Mouse (Mus musculus) kidney, postnatal 10 days (tissue): ENCODE measurements around the gene Hexim2.
A peak's percentile ranks its signal among the peaks of the same experiment; 100 is the strongest.

Experiments used
- DNase-seq: peaks from one replicate; pipeline ENCODE4 v3.0.0; 2021; ENCODE audit warnings: mixed read lengths

Hexim2 gene

DNA sequence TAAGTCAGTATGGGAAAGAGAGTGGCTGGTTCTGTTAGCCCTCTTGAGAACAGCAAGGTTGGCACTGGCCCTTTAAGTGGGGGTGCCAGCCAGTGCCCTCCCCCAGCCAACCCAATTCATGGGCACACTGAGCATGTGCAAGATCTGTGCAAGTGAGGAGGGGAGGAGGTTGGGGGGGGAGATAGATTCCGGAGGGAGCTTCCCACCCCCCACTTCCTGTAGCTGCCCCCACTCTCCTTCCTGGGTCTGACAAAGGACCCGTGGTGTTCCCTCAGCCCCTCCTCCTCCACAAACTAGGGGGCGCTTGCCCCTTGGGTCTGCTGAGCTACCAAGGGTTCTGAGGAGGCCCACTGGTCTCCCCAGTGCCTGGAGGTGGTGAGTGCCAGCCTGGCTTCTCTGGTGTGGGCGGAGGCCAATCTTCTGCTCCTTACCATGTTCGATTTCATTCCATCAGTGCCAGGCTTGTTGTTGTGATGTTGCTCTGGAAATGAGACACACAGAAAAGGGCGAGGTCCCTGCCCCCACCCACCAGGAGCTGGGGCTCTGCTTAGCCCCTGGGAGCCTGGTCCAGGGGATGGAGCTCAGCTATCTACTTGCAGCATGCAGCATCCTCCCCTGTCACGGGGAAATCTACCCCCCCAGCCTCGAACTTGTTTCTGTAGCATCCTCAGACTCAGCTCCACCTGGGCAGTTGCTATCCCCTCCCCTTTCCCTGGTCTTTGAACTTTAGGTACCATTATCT, 10.4 kb downstream of the Hexim2 start:
- DNase-seq: peak; percentile 86

DNA sequence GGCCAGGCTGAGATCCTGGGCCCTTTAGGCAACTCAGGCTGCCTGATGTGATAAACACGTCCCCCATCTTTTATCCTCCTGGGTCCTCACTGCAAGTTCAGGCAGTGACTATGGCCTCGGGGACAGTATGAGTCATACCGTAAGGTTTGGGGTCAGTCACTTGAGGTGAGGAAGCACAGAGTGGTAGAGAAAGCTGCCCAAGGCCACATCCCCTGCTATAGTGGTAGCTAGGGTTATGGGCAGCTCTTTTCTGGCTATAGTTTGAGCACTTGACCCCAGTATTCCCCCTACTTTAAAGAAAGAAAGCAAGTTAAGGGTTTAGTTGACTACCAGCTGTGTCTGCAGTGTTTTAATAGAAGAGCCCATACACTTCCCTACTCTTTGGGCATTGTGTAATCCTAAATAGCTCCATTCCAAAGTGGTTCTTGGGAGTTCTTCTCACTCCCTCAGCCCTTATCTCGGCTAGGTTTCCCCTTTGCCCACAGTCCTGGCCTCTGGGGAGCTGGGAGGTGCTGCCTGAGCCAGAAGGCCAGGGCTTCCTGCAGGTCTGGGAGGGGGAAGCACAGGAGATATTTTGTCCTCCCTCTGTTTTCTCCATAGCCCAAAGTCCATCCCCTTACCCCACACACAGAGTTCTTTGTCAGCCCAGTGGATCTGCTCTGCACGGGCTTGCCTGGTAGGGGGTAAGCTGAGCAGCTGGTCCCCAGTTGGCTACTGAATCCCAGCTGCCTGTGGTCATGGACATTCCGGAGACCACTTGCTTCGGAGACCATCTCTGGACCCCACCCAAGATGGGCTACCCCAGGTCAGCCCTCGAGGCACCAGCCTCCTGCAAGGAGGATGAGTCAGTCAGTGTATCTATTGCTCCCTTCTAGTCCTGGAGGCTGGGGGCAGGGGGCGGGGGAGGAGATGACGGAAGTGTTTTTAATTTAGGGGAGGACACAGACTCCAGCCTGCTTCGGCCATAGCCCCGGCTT, 12.4 kb downstream of the Hexim2 start:
- peak; percentile 28 for DNase-seq

DNA sequence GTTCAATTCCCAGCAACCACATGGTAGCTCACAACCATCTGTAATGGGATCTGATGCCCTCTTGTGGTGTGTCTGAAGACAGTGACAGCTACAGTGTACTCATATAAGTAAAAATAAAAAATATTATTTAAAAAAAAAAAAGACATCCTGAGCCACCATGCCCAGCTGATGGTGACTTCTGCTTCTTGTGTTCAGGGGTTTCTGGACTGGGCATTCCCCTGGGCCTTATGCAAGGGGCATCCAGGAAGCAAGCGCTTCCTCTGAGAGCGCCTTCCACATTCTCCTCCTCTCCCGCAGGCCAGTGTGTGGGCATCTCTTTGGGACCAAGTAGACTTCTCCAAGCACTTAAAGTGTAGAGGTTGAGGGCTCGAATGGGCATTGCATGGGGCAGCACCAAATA, 14.2 kb downstream of the Hexim2 start:
- no peak for DNase-seq

DNA sequence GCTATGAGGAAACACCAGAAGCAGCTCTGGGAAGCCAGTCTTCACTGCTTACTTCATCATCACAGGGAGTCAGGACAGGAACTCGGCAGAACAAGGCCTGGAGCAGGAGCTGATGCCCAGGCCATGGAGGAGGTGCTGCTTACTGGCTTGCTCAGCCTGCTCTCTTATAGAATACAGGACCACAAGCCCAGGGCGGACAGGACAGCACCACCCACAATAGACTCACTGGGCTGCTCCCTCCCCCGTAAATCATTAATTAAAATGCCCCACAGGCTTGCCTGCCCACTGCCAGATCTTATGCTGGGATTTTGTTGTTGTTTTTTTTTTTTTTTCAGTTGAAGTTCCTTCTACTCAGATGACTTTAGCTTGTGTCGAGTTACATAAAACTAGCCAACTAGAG, 15.5 kb downstream of the Hexim2 start:
- DNase-seq: peak; percentile 47

DNA sequence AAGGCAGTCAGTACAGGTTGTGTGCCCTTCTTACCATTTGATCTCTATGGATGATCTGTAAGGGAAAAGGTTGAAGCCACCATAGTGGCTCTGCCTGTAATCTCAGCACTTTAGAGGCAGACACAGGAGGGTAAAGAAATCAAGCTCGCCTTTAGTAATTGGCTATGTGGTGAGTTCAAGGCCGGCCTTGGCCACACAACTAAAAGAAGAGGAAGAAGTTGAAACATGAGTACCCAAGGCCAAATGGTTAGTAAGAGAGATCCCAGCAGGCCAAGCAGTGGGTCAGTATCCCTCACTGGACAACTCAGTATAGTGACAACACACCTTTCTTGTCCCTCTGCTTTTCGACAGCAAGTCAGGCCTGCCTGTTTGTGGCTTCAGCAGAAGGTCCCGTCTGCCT, 17.5 kb downstream of the Hexim2 start:
- DNase-seq: no peak

DNA sequence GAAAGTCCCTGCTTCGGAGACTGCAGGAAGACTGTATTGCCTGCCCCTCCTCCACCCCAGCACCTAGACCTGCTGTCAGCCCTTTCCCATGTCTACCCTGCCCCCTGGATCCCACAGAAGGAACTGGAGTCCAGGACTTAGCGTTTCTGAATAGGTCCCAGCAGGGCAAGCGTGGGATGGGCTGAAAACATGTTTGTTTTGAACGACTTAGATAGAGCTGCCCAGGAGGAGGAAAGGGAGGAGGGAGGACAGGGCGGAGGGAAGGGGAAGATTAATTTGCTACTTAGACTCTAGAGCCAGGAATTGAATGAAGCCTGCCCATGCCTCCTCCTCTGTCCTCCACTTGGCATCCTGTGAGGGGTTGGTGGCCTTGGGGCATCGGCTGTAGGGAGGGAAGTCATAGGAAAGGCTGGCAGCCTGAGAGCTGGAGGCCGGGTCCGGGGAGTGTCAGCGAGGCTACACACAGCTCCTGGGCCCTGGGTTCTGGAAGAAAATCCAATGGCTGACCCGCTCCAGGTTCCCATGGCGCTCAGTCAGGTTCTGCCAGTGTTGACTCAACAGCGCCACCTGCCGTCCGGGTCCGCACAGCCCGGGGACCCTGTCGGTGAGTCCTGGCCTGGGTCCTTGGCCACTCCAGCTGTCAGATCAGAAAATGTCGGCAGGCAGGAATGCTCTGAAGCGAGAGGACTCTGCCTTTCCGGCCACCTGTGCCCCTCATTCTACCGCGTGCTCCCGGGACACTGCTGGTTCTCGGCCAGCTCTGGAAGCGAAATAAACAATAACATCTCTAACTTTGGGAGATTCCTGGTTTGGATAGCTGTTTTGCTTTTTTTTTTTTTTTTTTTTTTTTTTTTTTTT, 26.6 kb downstream of the Hexim2 start:
- peak; percentile 98 for DNase-seq

DNA sequence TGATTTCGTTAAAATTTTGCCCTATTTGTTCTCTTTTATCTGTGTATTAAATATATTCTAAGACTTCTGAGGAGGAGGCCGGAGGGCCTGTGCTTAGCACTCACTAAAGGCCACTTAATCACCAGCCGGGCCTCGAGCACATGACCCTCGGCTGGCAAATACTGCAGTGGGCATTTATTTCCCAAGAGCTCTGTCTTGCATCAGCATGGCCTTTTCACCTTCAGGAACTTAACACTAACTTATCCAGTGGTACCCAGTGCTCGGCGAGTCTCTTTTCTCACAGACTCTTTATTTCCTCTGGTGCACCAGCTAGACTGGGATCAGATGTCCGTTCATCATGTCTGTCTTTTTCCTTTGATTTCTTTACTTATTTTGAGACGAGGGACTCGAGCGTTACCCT, 28.5 kb downstream of the Hexim2 start:
- peak; percentile 8 for DNase-seq

DNA sequence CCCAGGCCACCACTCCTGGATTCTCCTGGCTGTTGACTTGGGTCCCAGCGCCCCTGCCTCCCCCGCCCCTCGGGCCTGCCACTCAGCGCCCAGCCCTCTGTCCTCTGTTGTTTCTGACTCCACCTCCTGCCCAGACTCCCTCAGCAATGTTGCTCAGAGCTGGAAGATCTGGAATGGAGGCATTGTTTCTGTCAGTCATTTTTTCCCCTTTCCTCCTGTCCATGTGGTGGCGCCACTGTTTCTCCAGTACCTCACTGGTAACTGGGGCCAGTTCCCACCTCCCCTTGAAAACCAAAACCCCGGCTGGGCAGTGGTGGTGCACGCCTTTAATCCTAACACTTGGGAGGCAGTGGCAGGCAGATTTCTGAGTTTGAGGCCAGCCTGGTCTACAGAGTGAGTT, 29.2 kb downstream of the Hexim2 start:
- peak; percentile 16 for DNase-seq

DNA sequence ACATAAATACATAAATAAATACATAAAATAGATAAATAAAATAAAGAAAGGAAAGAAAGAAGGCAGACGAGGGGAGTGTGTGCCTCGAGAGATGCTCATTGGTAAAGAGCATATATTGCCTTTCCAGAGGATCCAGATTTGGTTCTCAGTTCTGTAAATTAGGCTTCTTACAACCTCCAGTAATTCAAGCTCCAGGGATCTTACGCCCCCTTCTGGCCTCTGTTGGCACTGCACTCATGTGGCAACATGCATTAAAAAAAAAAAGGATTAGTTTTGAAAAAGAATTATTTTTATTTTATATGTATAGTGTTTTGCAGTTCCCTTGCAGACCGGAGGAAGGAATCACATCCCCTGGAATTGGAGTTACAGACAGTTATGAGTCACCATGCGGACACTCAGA, 29.9 kb downstream of the Hexim2 start:
- peak; percentile 53 for DNase-seq

DNA sequence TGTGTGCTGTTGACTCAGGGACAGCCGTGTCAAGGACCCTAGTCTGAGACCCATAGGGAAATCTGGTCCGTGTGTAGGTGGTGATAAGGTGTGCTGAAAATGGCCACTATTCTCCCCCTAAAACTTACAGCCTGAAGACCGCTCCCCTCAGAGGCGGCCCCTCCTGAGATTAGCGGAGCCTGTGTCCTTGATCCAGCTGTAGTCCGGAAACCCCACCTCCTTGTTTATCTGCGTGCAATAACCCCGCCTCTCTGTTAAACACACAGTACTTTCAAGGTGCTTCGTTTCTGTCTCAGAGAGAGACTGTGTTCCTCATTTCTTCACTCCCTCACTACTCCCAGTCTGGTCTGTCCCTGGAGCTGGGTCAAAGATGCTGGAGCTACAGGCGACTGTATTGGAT, 32.2 kb downstream of the Hexim2 start:
- no peak for DNase-seq

DNA sequence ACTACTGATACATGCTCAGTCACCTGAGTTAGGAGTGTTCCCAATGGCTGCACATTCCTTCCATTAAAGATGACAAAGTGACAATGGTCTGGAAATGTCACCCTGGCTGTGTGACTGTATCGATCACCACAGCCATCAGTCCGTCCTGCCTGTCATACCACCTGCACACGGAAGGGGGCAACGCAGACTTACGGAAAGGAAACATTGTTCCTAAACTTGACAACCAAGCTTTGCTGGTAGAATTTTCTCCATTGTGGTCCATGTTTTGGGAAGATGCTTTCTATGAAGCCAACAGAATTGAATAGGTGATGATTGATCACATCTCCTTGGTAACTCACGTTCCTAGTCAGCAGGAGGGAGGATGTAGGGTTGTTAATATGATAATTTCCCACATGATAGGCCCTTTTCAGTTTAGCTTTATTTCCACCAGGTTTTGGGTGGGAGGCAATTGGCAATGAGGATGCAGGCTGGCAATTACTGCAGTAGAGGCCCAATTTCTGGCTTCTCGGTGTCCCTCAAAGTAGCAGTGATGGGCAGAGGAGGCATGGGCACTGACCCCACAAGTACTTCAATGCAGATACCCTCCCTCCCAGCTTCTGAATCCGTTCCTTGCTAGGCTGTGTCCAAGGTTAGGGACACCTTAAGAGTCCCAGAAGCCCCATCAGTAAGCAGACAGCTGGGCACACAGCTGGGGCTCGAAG, 36.6 kb downstream of the Hexim2 start:
- DNase-seq: peak; percentile 82

DNA sequence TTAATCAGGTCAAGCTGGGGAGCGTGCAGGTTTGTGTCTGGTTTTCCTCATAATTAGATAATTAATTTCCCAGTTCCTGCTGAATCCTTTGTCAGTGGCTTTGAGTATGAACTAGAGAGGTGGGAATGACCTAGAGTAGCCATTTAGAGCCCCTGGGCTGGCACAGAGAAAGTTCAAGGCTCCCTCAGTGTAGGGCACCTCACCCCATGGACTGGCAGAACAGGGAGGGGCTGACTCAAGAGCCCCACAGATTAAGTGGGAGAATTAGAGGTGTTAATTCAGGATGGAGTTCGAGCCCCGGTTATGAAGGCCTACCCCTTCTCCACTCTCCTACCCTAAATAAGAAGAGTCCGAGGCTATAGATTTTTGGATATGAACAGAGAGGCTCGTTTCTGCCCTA, 37.4 kb downstream of the Hexim2 start:
- peak; percentile 4 for DNase-seq

DNA sequence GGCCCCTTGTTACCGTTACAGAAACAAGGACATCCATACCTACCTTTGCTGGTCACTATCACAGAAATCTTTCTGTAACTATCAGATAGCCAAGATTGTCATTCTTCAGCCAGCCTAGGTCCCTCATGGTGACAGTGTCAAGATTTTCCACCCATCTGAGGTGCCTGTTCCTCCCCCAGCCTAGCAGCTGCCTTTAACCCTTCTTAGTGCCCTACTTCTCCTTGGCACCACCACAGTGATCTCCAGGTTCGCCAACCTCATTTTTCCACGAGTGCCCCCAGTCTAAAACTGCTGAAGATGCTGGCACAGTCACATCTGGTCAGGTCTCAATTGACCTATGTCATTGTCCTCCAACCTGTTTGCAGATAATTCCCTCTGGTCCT, 37.9 kb downstream of the Hexim2 start:
- no peak for DNase-seq

DNA sequence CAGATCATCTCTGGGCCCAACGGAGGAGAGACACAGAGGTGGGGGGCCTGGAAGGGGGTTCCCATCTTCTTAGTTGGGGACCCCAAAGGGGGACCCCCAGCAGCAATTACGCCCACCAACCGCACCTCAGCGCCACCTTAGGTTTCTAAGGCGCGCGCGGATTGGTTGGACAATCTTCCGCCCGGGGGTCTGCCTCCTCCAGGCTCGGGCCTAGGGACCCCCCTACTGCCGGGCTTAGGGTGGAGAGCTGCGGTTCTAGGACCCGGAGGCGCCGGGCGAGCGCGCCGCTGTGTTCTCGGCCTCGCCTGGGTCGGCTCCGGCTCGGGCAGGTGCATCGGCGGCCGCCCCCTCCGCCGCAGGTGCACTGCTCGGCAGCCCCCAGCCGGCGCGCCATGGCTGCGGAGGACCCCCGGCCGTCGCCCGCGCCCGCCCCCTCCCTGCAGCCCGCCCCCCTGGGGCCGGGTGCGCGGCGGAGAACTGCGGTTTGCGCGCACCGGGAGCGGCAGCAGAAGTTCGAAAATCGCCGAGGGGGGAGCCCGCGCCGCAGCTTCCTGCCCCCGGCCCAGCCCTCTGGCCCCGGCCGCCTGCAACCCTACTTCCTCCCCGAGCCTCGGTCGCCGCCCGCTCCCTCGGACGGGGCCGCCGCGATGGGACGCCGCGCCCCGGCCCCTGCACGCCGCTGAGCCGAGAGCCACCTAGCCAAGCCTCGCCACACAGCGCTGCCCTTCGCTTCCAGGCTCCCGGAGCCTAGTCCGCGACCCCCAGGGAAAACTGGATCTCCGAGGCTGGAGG, 38.5 kb downstream of the Hexim2 start, which contains the start of gene Fmnl1:
Gene Fmnl1, plus strand, starts transcription at position 614 of the 792 bp plus-strand sequence.
- DNase-seq: peak; percentile 70

DNA sequence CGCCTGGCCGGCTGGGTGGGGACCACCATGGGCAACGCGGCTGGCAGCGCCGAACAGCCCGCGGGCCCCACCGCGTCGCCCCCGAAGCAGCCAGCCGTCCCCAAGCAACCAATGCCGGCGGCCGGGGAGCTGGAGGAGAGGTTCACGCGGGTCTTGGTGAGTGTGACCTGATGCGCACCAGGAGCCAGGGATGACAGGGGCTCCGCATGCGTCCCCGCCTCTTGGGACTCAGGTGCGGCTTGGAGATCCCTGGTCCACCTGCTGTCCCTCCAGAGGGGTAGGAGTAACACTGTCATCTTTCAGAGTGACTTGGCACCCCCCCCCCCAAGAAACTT, 39.0 kb downstream of the Hexim2 start:
- no peak for DNase-seq

DNA sequence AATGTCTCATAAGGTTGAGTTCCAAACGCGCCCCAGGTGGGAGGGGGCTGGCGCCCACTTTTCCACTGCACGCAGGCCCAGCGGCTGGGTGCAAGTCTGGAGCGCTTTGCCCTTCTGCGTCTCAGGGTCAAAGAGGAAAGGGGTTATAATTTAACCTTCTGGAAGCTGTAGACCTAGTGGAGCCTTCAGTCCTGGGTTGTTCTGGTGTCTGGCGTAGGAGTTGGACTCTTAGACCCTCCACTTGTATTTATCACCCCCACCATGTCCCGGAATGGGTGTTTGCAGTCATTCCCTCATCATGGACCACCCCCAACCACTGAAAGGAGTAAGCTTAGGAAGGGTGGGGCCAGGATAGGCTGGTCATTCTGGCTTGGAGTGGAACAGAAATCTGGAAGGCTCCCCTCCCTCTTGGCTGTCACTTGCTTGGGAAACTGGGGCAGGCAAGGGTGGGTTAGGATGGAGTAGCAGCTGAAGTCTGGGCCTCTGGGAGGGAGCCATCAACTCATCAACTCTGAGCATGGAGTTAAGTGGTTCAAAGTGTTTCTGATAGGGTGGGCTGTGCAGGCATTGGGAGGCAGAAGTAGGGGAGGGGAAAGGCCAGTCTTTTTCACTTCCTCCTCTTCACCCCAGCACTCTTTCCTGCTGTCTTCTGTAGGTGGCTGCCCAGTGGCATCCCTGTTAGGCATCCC, 39.6 kb downstream of the Hexim2 start:
- no peak for DNase-seq

DNA sequence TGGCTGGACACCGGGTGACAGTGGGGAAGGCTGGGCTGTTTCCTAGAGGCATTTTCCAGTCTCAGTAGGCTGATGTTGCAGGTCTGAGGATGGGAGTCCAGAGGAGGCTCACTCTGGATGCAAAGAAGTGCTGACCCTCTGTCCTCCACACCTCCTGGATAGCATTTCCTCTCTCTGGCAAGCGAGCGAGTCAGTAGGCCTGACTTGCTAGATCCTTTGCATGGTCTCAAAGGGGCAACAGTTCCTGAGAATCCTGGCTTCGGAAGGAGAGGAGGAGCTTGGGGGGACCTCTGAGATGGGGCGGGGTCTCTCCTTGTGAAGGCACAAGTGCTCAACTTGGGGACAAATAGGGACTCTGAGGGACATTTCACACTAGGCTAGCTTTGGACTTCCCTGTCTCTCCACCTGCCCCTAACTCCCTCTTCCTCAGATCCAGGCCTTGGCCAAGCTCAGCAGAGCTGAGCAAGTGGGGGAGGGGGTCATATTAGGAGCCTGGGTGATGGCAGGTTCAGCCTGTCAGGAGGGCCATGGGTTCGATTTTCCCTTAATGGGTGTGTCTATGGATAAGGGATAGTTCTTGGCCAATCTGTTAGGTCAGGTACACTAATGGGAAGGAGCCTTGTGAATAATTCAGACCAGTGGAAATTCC, 40.3 kb downstream of the Hexim2 start:
- DNase-seq: no peak

DNA sequence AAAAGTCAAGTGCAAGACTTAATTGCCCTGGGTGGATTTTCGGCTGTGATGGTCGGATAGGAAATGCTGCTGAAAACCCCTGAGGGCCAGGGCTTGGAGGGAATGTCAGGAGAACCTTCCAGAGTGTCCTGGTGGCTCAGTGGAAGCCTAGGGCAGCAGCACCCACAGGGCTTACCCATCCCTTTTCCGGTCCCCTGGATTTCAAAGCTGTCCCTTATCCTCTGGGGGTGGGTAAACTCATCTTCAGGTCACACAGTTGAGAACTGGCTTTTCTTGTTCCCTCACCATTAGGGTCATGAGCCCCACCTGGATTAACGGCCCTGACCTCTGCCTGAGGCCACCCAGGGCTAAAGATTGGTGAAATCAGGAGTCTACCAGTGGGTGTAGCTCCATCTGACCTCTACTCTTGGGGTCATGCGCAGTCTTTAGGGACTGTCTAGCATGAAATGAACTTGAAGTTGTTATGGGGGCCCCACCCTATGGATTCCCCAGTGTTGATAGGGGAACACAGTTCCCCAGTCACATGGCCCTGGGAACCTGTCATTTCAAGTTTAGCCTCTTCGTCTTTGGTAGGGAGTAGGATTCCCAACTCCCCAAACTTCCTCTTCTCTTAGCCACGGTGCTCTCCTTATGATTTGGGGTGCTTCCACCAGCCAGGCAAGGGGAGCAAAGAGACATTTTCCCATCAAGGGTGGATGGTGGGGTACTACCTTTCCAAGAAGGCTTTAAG, 41.0 kb downstream of the Hexim2 start:
- DNase-seq: no peak

DNA sequence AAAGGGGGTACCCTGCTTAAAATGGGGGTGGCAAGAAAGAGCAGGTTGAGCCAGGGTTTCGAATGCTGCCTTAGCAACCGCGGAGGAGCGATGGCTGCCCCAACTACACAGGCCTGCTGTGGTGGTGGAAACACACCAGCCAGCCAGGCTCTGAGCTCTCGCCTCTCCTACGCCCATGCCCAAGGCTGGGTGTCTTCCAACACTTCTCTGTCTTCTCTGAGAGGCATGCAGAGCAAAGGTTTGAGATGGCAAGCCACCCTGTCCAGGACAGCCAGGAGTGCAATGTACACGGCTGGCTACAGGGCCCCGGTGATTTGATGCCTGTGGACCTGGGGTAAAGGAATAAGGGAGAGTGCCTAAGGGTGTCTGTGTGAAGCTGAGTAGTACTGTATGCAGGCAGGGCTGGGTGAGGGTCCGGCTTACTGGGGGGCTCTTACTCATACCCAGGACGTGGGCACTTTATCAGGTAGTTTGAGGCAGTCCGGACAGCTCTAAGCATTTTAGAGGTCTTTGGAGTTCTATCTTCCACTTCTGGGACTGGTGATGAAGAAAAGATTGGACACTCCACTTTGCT, 41.6 kb downstream of the Hexim2 start:
- DNase-seq: no peak
